Mouse (Mus musculus) ES-CJ7 (cell line): Measurements from ENCODE around the gene Sco1.

Source experiments
- DNase-seq: peaks from one replicate; pipeline ENCODE4 v3.0.0; 2011; ENCODE audit warnings: low read depth, low spot score

Sco1 gene

GRCm38 (mm10) chr11:67052321-67052952, at the start of gene Sco1, which contains the start of gene Adprm:
Gene Sco1, plus strand, starts transcription at chr11:67052670.
Gene Adprm, minus strand, starts transcription at chr11:67052594.
- peak; percentile 86 for DNase-seq

GRCm38 (mm10) chr11:67002911-67003310, 49.6 kb upstream of the Sco1 start:
- DNase-seq = no peak

GRCm38 (mm10) chr11:67007961-67008360, 44.5 kb upstream of the Sco1 start:
- no peak for DNase-seq

- no peak for DNase-seq
These were observed 43.9 kb upstream of the Sco1 start for GRCm38 (mm10) chr11:67008528-67008927.

- peak; percentile 71 for DNase-seq
These were observed 42.0 kb upstream of the Sco1 start for GRCm38 (mm10) chr11:67010430-67010829.

- DNase-seq = peak; percentile 96
These were observed 40.8 kb upstream of the Sco1 start for GRCm38 (mm10) chr11:67011635-67012034.

- peak; percentile 96 for DNase-seq
These were observed 34.5 kb upstream of the Sco1 start for GRCm38 (mm10) chr11:67017801-67018591.

- no peak for DNase-seq
These were observed 32.6 kb upstream of the Sco1 start for GRCm38 (mm10) chr11:67019711-67020475.

GRCm38 (mm10) chr11:67020948-67021347, 31.5 kb upstream of the Sco1 start:
- peak; percentile 89 for DNase-seq

- peak; percentile 83 for DNase-seq
These were observed 29.9 kb upstream of the Sco1 start for GRCm38 (mm10) chr11:67022354-67023115.

- peak; percentile 50 for DNase-seq
These were observed 29.3 kb upstream of the Sco1 start for GRCm38 (mm10) chr11:67023191-67023590.

- DNase-seq = peak; percentile 90
These were observed 28.6 kb upstream of the Sco1 start for GRCm38 (mm10) chr11:67023802-67024340.

- DNase-seq = peak; percentile 98
These were observed 27.5 kb upstream of the Sco1 start, which contains the start of gene Tmem220 for GRCm38 (mm10) chr11:67024867-67025477. Gene Tmem220, plus strand, starts transcription at chr11:67025154.

GRCm38 (mm10) chr11:67030904-67031602, 21.4 kb upstream of the Sco1 start:
- DNase-seq = peak; percentile 72

- DNase-seq = no peak
These were observed 20.9 kb upstream of the Sco1 start for GRCm38 (mm10) chr11:67031603-67031915.

GRCm38 (mm10) chr11:67034775-67035485, 17.5 kb upstream of the Sco1 start:
- no peak for DNase-seq

GRCm38 (mm10) chr11:67036229-67036628, 16.2 kb upstream of the Sco1 start:
- no peak for DNase-seq

GRCm38 (mm10) chr11:67036892-67037291, 15.6 kb upstream of the Sco1 start:
- no peak for DNase-seq

GRCm38 (mm10) chr11:67039799-67040198, 12.7 kb upstream of the Sco1 start:
- DNase-seq = peak; percentile 66

GRCm38 (mm10) chr11:67040483-67040882, 12.0 kb upstream of the Sco1 start:
- DNase-seq = no peak
